ENCODE assay signal across 14 mouse cellular contexts in the genomic region with DNA sequence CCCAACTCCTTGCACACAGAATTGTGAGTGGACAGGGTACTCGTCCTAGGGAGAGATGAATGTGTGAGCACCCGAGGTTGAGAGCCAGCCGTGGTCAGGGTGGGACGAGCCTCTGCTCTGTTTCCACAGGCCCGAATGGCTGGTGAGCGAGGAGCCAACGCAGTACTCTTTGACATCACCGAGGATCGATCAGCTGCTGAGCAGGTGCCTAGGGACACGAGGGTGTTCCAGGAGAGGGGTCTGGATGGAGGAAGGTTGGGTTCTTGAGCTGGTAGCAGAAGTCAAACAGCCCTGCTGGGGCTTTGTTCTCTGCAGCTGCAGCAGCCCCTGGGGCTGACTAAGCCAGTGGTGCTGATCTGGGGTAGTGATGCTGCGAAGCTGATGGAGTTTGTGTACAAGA. TPM values are rescaled to one million over a fixed set of nuclear protein-coding genes. Genes with fewer than 3 reads are reported as not detected.
DNase-seq lines count a peak whose midpoint lies in the region; ATAC-seq and TF ChIP-seq lines count a peak whose summit lies in the region.
"Had no signal": no experiment of that assay in that cellular context is flagged by ENCODE, and none has a peak within 500 bp of the region (broad histone marks: within the 10 kb centered on the region; RNA-seq: fewer than 3 reads in every experiment).

No protein-coding gene starts in this region.

- no peak overlapping the region for H3K4me2 ChIP-seq in heart, embryonic 15.5 days
- H3K4me2 ChIP-seq in liver, embryonic 16.5 days (ENCODE audit: low read depth, low read length), result peak overlapping the region; percentile 66

- TF ChIP-seq POLR2A in spleen, adult 2 months (IDR thresholded peaks at IDR 0.05; ENCODE audit: low read depth, low read length), result no peak

- WGBS in heart, embryonic 15.5 days, result 57% methylated on average over 11 of the region's 11 CpGs
- WGBS in spleen, adult 2 months, result 78% methylated on average over 11 of the region's 11 CpGs
- 56% methylated on average over 11 of the region's 11 CpGs for whole genome bisulfite sequencing in liver, embryonic 16.5 days (ENCODE audit: insufficient replicate concordance)

- no peaks in the 10 kb centered on the region for H3K27me3 ChIP-seq in heart, embryonic 15.5 days
- no peaks in the 10 kb centered on the region for H3K27me3 ChIP-seq in spleen, adult 2 months (ENCODE audit: control insufficient read depth, insufficient read depth, low read length)
- H3K27me3 ChIP-seq in liver, embryonic 16.5 days (ENCODE audit: control insufficient read depth, insufficient read depth, low read depth, low read length), result no peaks in the 10 kb centered on the region

- H3K27ac ChIP-seq in heart, embryonic 15.5 days, result peak overlapping the region; percentile 72; the same call in 1 of the 2 replicates
- peak overlapping the region; percentile 31; the same call in 1 of the 2 replicates for H3K27ac ChIP-seq in spleen, adult 2 months (ENCODE audit: insufficient read depth, low read length)
- H3K27ac ChIP-seq in liver, embryonic 16.5 days (ENCODE audit: low read length), result peak overlapping the region; percentile 97

- no peak overlapping the region for H3K9ac ChIP-seq in heart, embryonic 15.5 days
- H3K9ac ChIP-seq in liver, embryonic 16.5 days (ENCODE audit: low read depth, low read length), result peak overlapping the region; percentile 62

- no peak for DNase-seq in heart, postnatal 10 days
- DNase-seq in spleen, adult 2 months (ENCODE audit: low read depth in 1 of 2, low spot score in 2 of 2), result no peak
- DNase-seq in spleen, postnatal 14 days (ENCODE audit: low spot score in 2 of 2), result no peak
- peak; percentile 75 for DNase-seq in thymus, postnatal 4 days
- DNase-seq in layer of hippocampus, postnatal 14 days (ENCODE audit: low spot score in 2 of 2), result no peak
- DNase-seq: adrenal gland, postnatal 14 days; cerebellum, adult 11-12 months; embryo, embryonic 11 days; heart, adult 11 months; kidney, adult 11 months; layer of hippocampus, adult 9-11 months had no signal

- H3K4me1 ChIP-seq in heart, embryonic 15.5 days (replicated peaks), result peaks cover 18% of the 10 kb centered on the region
- H3K4me1 ChIP-seq in spleen, adult 2 months (ENCODE audit: control insufficient read depth, insufficient read depth, insufficient read length), result peaks cover 5% of the 10 kb centered on the region; the same call in 1 of the 2 replicates
- H3K4me1 ChIP-seq in liver, embryonic 16.5 days (ENCODE audit: control insufficient read depth, low read depth, low read length), result peaks cover 74% of the 10 kb centered on the region

- H3K4me3 ChIP-seq in heart, embryonic 15.5 days, result no peak overlapping the region
- H3K4me3 ChIP-seq in spleen, adult 2 months (ENCODE audit: extremely low read depth, insufficient read depth, insufficient read length), result no peak overlapping the region
- H3K4me3 ChIP-seq in liver, embryonic 16.5 days (ENCODE audit: low read depth, low read length), result no peak overlapping the region

- no peak for ATAC-seq in heart, embryonic 15.5 days (replicated peaks; ENCODE audit: insufficient number of reproducible peaks, insufficient read depth, low FRiP score, low read depth)
- ATAC-seq in liver, embryonic 16.5 days (ENCODE audit: low read depth), result no peak
- no peak for ATAC-seq in CD4-positive, CD25-positive, alpha-beta regulatory T cell, adult 4 months

- H3K36me3 ChIP-seq in heart, embryonic 15.5 days, result no peaks in the 10 kb centered on the region
- no peaks in the 10 kb centered on the region for H3K36me3 ChIP-seq in spleen, adult 2 months (ENCODE audit: control insufficient read depth, insufficient read depth, low read length)
- peaks cover under 1% of the 10 kb centered on the region for H3K36me3 ChIP-seq in liver, embryonic 16.5 days (ENCODE audit: control insufficient read depth, insufficient read depth)

- intact Hi-C loops in heart, postnatal 10 days (cut with DNase I), result no loop called here

- no peak for TF ChIP-seq CTCF in spleen, adult 2 months (IDR thresholded peaks at IDR 0.05; ENCODE audit: extremely low read depth, insufficient read depth, insufficient read length, insufficient replicate concordance)

- H3K9me3 ChIP-seq in heart, embryonic 15.5 days (replicated peaks), result no peaks in the 10 kb centered on the region
- no peaks in the 10 kb centered on the region for H3K9me3 ChIP-seq in liver, embryonic 16.5 days (replicated peaks; ENCODE audit: control insufficient read depth, low read length)

RNA-seq across cellular contexts. Expression of a gene that starts 10.3 kb away (rescaled TPM):
- polyA plus RNA-seq in heart, embryonic 15.5 days (2015; fragmentation: Nextera tagmentation; extraction: Ambion mirVana), result 101 and 103 TPM in 2 replicates
- total RNA-seq in heart, postnatal 10 days (2021), result 10 to 100 TPM; 50.5 to 56.9 TPM
- polyA plus RNA-seq in spleen, adult 2 months (2012; rRNA removed), result 59.1 and 62.2 TPM in 2 replicates
- 180 and 196 TPM in 2 replicates for polyA plus RNA-seq in liver, embryonic 16.5 days (2015; fragmentation: Nextera tagmentation; extraction: Ambion mirVana)
- polyA plus RNA-seq in CD4-positive, CD25-positive, alpha-beta regulatory T cell, adult 4 months (2017; shearing (Covaris generic)), result 100 to 1,000 TPM; 346 to 405 TPM
- total RNA-seq in layer of hippocampus, postnatal 14 days (2021), result 10 to 100 TPM; 60.6 to 63.4 TPM

RNA-seq across cellular contexts. Expression of a gene that starts 33.3 kb away (rescaled TPM):
- 0.24 and 1.9 TPM in 2 replicates for polyA plus RNA-seq in heart, embryonic 15.5 days (2015; fragmentation: Nextera tagmentation; extraction: Ambion mirVana)
- total RNA-seq in heart, postnatal 10 days (2021), result under 1 TPM; 0.15 to 0.31 TPM
- polyA plus RNA-seq in spleen, adult 2 months (2012; rRNA removed), result 6.1 and 6.2 TPM in 2 replicates
- 1.7 and 2.7 TPM in 2 replicates for polyA plus RNA-seq in liver, embryonic 16.5 days (2015; fragmentation: Nextera tagmentation; extraction: Ambion mirVana)
- 1 to 10 TPM; 3.1 to 3.7 TPM for polyA plus RNA-seq in CD4-positive, CD25-positive, alpha-beta regulatory T cell, adult 4 months (2017; shearing (Covaris generic))
- 100 to 1,000 TPM; 144 to 163 TPM for total RNA-seq in layer of hippocampus, postnatal 14 days (2021)

Comparison
In these comparisons a context has a peak if more than half of its experiments do, and no peak if none do; other contexts are left out.
1. H3K27ac ChIP-seq: peak in every context shown above with its lines; median percentile 97 in liver, embryonic 16.5 days; 72 in heart, embryonic 15.5 days; 31 in spleen, adult 2 months.